Mouse (Mus musculus): ENCODE measurements around the gene Gnaq.

- TF ChIP-seq CTCF (IDR thresholded peaks at IDR 0.05; ENCODE audit: borderline replicate concordance, insufficient read depth, low read depth, low read length) (no peak), POLR2A (IDR thresholded peaks at IDR 0.05; ENCODE audit: borderline replicate concordance, insufficient read depth, low read length) (no peak)
Measured at GRCm38 (mm10) chr19:16270236-16270635, 137.6 kb downstream of the Gnaq start.
